Mouse (Mus musculus) CH12.LX (cell line): ENCODE results near the gene Zcchc7. TPM values are rescaled to one million over a fixed set of nuclear protein-coding genes. Genes with fewer than 3 reads are reported as not detected.

Experiments used
- DNase-seq: peaks from one replicate; pipeline ENCODE4 v3.0.0-alpha.2; 2013; ENCODE audit errors: extremely low read depth
- H3K27ac ChIP-seq: 2 replicates; pipeline ENCODE4 v1.5.1; 2012; ENCODE audit warnings: low read depth, mild to moderate bottlenecking, control low read depth, moderate library complexity; ENCODE audit not compliant: insufficient read depth
- H3K27me3 ChIP-seq: replicated peaks from 2 replicates; pipeline ENCODE3; 2012; ENCODE audit warnings: inconsistent platforms
- H3K36me3 ChIP-seq, 2 experiments: replicated peaks in 1 of 2; 2 replicates each; pipeline versions ENCODE3 to v1.6.1; 2012; ENCODE audit warnings: inconsistent platforms in 1 of 2, low read length in 1 of 2, mild to moderate bottlenecking in 1 of 2, mixed read lengths in 1 of 2, moderate library complexity in 1 of 2; ENCODE audit not compliant: control insufficient read depth in 1 of 2, insufficient read depth in 1 of 2
- H3K4me1 ChIP-seq, 2 experiments: 2 replicates each; pipeline ENCODE4 v1.6.1; 2012; ENCODE audit warnings: inconsistent platforms in 1 of 2, moderate library complexity in 1 of 2; ENCODE audit not compliant: insufficient read depth in 2 of 2, control insufficient read depth in 1 of 2
- H3K4me2 ChIP-seq: 2 replicates; pipeline ENCODE4 v1.6.1; 2012; ENCODE audit warnings: low read depth, mild to moderate bottlenecking, control low read depth; ENCODE audit not compliant: poor library complexity, insufficient read depth, severe bottlenecking
- H3K4me3 ChIP-seq, 3 experiments: fragments of 150-350 bp in 1 of 3; sonication (generic) in 1 of 3; replicated peaks in 1 of 3; 2 replicates each; pipeline versions ENCODE3 to v1.5.1; 2011 to 2012; ENCODE audit warnings: low read depth in 2 of 3, low read length in 2 of 3, mild to moderate bottlenecking in 2 of 3, moderate library complexity in 2 of 3, control low read depth in 1 of 3, improper control_type of control experiment in 1 of 3, inconsistent platforms in 1 of 3, mixed read lengths in 1 of 3; ENCODE audit not compliant: poor library complexity in 1 of 3
- H3K79me2 ChIP-seq: replicated peaks from 2 replicates; pipeline ENCODE4 v1.6.1; 2012; ENCODE audit warnings: mild to moderate bottlenecking, moderate library complexity; ENCODE audit not compliant: control insufficient read depth, poor library complexity, insufficient read depth, severe bottlenecking; ENCODE audit errors: extremely low read depth
- H3K9ac ChIP-seq: 2 replicates; pipeline ENCODE4 v1.6.1; 2012; ENCODE audit warnings: low read depth, mild to moderate bottlenecking, control low read depth, moderate library complexity; ENCODE audit not compliant: insufficient read depth
- H3K9me3 ChIP-seq: replicated peaks from 2 replicates; pipeline ENCODE3; 2012; ENCODE audit warnings: low read length, inconsistent platforms, mixed read lengths
- CTCF ChIP-seq, 2 experiments: IDR thresholded peaks in 1 of 2; conservative IDR thresholded peaks in 1 of 2; 2 replicates each; pipeline ENCODE4 v1.5.1; 2011 to 2012; ENCODE audit warnings: low read depth in 2 of 2, low read length in 2 of 2, improper control_type of control experiment in 1 of 2, inconsistent platforms in 1 of 2, mild to moderate bottlenecking in 1 of 2, moderate library complexity in 1 of 2
- EP300 ChIP-seq: IDR thresholded peaks from 2 replicates; pipeline ENCODE4 v1.6.1; 2011; ENCODE audit warnings: low read length, improper control_type of control experiment
- HCFC1 ChIP-seq: IDR thresholded peaks from 2 replicates; pipeline ENCODE4 v1.6.1; 2012; ENCODE audit warnings: low read depth, mild to moderate bottlenecking, inconsistent platforms, low read length, improper control_type of control experiment
- IRF4 ChIP-seq: IDR thresholded peaks from 2 replicates; pipeline ENCODE4 v1.6.1; 2014; ENCODE audit warnings: low read depth, mild to moderate bottlenecking, inconsistent platforms, low read length, improper control_type of control experiment
- JUN ChIP-seq: IDR thresholded peaks from 2 replicates; pipeline ENCODE4 v1.6.1; 2011; ENCODE audit warnings: low read depth, mild to moderate bottlenecking, low read length, improper control_type of control experiment, moderate library complexity; ENCODE audit not compliant: insufficient read depth
- MAZ ChIP-seq: IDR thresholded peaks from 2 replicates; pipeline ENCODE4 v1.6.1; 2012; ENCODE audit warnings: low read depth, mild to moderate bottlenecking, inconsistent platforms, low read length, improper control_type of control experiment, moderate library complexity
- MXI1 ChIP-seq: IDR thresholded peaks from 2 replicates; pipeline ENCODE4 v1.6.1; 2011; ENCODE audit warnings: mild to moderate bottlenecking, low read depth, low read length, improper control_type of control experiment
- NELFE ChIP-seq: IDR thresholded peaks from 2 replicates; pipeline ENCODE4 v1.6.1; 2011; ENCODE audit warnings: low read depth, low read length, improper control_type of control experiment
- NRF1 ChIP-seq: IDR thresholded peaks from 2 replicates; pipeline ENCODE4 v1.6.1; 2014; ENCODE audit warnings: low read depth, mild to moderate bottlenecking, inconsistent platforms, low read length, improper control_type of control experiment, moderate library complexity
- POLR2A ChIP-seq: IDR thresholded peaks from 2 replicates; pipeline ENCODE4 v1.6.1; 2011; ENCODE audit warnings: low read depth, mild to moderate bottlenecking, improper control_type of control experiment, low read length
- TBP ChIP-seq: conservative IDR thresholded peaks from 2 replicates; pipeline ENCODE4 v1.6.1; 2011; ENCODE audit warnings: low read depth, low read length, improper control_type of control experiment
- TCF12 ChIP-seq: IDR thresholded peaks from 2 replicates; pipeline ENCODE4 v1.6.1; 2014; ENCODE audit warnings: low read depth, mild to moderate bottlenecking, inconsistent platforms, low read length, improper control_type of control experiment
- USF1 ChIP-seq: IDR thresholded peaks from 2 replicates; pipeline ENCODE4 v1.6.1; 2014; ENCODE audit warnings: low read depth, mild to moderate bottlenecking, inconsistent platforms, low read length, improper control_type of control experiment
- USF2 ChIP-seq: conservative IDR thresholded peaks from 2 replicates; pipeline ENCODE4 v1.6.1; 2011; ENCODE audit warnings: low read depth, low read length, improper control_type of control experiment
- ZKSCAN1 ChIP-seq: IDR thresholded peaks from 2 replicates; pipeline ENCODE4 v1.6.1; 2012; ENCODE audit warnings: low read depth, inconsistent platforms, low read length, improper control_type of control experiment, borderline replicate concordance
- ZMIZ1 ChIP-seq: IDR thresholded peaks from 2 replicates; pipeline ENCODE4 v1.6.1; 2012; ENCODE audit warnings: low read depth, mild to moderate bottlenecking, inconsistent platforms, low read length, improper control_type of control experiment
- dilution Hi-C: fragments of 300-500 bp; cut with MboI; formaldehyde crosslinking; loops from 2 replicates; pipeline ENCODE4 v1.14.3; 2020; ENCODE audit warnings: low sequenced_read_pairs; ENCODE audit not compliant: extremely low pct_unique_long_range_greater_than_20kb, extremely low pct_ligation_motif_present
- in situ Hi-C: fragments of 300-500 bp; cut with MboI; formaldehyde crosslinking; loops from 3 replicates; pipeline ENCODE4 v1.14.3; 2019; ENCODE audit warnings: low sequenced_read_pairs, low pct_ligation_motif_present, low pct_unique_long_range_greater_than_20kb, mixed read lengths
- polyA plus RNA-seq: library from polyadenylated mRNA; unstranded; fragments of >175 nt; gene quantifications from 2 replicates; pipeline ENCODE4 v1.2.1, GENCODE M21; 2012; ENCODE audit warnings: low read depth; ENCODE audit not compliant: insufficient read length
- total RNA-seq, 2 experiments: library from RNA; depleted of rRNA; stranded (reverse); fragments of 300-350 nt in 1 of 2; fragments of >200 nt in 1 of 2; gene quantifications; 2 replicates each; pipeline ENCODE4 v1.2.3; 2012 to 2014

The Zcchc7 gene
- total and polyA plus RNA-seq, 3 experiments, result 21.0 to 27.6 (median 25.2) TPM

DNA sequence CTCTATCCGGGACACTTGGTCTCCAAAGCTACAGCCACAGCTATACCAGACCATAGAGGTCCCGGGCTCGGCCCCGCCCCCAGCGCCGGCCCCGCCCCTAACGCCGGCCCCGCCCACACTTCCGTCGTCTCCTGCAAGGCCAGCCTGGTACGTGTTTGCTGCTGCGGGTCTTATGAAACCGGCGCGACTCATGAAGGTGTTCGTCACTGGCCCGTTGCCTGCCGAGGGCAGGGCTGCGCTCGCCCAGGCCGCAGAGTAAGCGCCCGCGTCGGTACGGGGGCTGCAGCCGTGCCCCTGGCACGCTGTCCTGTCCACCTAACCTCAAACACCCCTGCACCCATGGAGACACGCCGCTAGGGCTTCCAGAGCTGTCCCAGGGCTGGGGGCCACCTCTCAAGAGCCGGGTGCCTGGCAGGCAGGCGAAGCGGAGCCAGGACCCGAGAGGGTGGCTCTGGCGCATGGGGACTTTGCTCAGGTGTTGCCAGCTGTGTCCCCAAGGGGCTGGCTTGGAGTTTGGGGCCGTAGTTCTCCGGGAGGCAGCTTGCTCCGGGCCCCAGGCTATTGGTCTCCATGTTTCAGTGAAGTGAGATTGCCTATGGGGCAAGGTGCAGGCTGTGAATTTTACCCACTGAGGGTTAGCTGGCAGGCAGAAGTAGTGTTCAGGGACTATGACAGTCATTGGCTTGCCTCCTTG is 225.8 kb downstream of the Zcchc7 start, which contains the start of gene Grhpr:
Grhpr (plus strand) TSS at position 116 of the 694 bp plus-strand sequence.
- peaks cover 6% of the 10 kb centered on the region for H3K9me3 ChIP-seq
- H3K4me1 ChIP-seq, result peaks cover 17 to 60% of the 10 kb centered on the region in 2 experiments
- peak; percentile 88 for DNase-seq
- TF ChIP-seq TBP (0 out of 2 replicates have a peak, but pooled peaks have one; percentile 46), NELFE (peak; percentile 77), ZMIZ1 (peak; percentile 86), IRF4 (0 out of 2 replicates have a peak, but pooled peaks have one; percentile 14), JUN (no peak), MAZ (no peak), USF2 (no peak), MXI1 (peak; percentile 68), TCF12 (peak; percentile 75), ZKSCAN1 (no peak), NRF1 (no peak), EP300 (no peak), CTCF (conservative IDR thresholded peaks at IDR 0.05 in 1 of 2, IDR thresholded peaks at IDR 0.05 in 1 of 2; ENCODE audit: low read depth in 2 of 2, low read length in 2 of 2) (0 out of 4 replicates have a peak, but pooled peaks of 1 of the 2 experiments have one; percentile 5), USF1 (no peak), POLR2A (peak; percentile 80), HCFC1 (no peak)
- H3K27ac ChIP-seq, result no peak within 1 kb of the TSS
- H3K9ac ChIP-seq, result peak within 1 kb of the TSS; percentile 39
- H3K79me2 ChIP-seq, result no peaks in the 10 kb centered on the region
- peaks cover 15 to 36% of the 10 kb centered on the region in 2 experiments for H3K36me3 ChIP-seq
- H3K4me2 ChIP-seq, result peak within 1 kb of the TSS; percentile 58
- H3K27me3 ChIP-seq, result no peaks in the 10 kb centered on the region
- peak within 1 kb of the TSS; percentile 79 to 91 (median 84) for H3K4me3 ChIP-seq
- in situ Hi-C loops (no loop called here), dilution Hi-C loops (no loop called here)

Other genes with a start within 250 kb of the Zcchc7 start
- gene Pax5, start 45.4 kb upstream of the Zcchc7 start, total RNA-seq (2012; rRNA removed), result 19.3 and 21.8 TPM in 2 replicates
- 12.7 and 13.5 TPM in 2 replicates for gene Pax5, start 45.4 kb upstream of the Zcchc7 start, total RNA-seq (2014; rRNA removed)
- 47.4 and 57.4 TPM in 2 replicates for gene Pax5, start 45.4 kb upstream of the Zcchc7 start, polyA plus RNA-seq
- gene Grhpr, start 225.5 kb downstream of the Zcchc7 start, total RNA-seq (2012; rRNA removed), result 43.4 and 76.6 TPM in 2 replicates
- 106 and 107 TPM in 2 replicates for gene Grhpr, start 225.5 kb downstream of the Zcchc7 start, total RNA-seq (2014; rRNA removed)
- gene Grhpr, start 225.5 kb downstream of the Zcchc7 start, polyA plus RNA-seq, result 174 and 204 TPM in 2 replicates